Mouse (Mus musculus): Measurements from ENCODE around the gene Gpkow.
"Not testable (repeated sequence)": the region's sequence is repeated elsewhere in the genome, so short reads cannot be mapped to it uniquely, and the experiment has no call there.

Gene Gpkow

GRCm38 (mm10) chrX:7743470-7743869 lies 46.5 kb downstream of the Gpkow start:
- no peak for DNase-seq (ENCODE audit: extremely low read depth, low read depth, low spot score)

GRCm38 (mm10) chrX:7744940-7745339 lies 48.0 kb downstream of the Gpkow start:
- no peak for DNase-seq (ENCODE audit: extremely low read depth, low read depth, low spot score)

GRCm38 (mm10) chrX:7745429-7745828 lies 48.5 kb downstream of the Gpkow start:
- DNase-seq (ENCODE audit: extremely low read depth, low read depth, low spot score), result no peak

DNA sequence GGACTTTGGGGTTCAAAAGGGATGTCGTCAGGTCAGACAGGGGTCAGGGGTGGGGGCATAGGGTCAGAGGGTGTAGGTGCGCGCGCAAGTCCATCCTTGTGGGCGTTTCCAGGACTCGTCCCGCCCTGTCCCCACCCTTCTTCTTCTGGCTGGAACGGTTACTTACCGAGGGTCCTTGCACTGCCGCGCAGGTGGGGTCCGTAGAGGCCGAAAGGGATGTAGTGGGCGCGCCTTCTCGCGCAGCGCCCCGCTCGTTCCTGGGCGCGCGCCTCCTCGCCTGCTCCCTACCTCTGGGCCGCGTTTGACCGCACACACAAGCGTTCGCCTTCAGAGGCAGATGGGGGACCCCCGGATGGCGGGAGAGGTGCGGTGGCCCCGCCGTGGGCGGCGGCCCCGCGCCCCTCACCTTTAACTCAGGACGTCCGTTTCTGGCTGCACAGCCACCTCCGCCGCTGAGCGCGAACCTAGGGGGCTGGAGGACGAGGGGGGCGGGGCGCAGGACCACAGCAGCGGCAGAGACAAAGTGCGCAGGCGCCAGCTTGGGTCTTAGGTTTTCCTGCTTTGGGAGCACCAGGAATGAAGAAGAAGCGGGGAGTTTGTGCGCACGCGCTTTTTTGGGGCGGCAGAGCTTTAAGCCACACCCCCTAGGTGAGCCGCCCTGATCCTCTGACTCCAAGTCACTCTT lies 53.6 kb downstream of the Gpkow start, which contains the start of gene Ccdc120:
Gene Ccdc120 (minus strand): TSS at position 474 of the 685 bp plus-strand sequence.
- no peak for DNase-seq (ENCODE audit: extremely low read depth, low read depth, low spot score)

GRCm38 (mm10) chrX:7753627-7754026 lies 56.7 kb downstream of the Gpkow start:
- DNase-seq (ENCODE audit: extremely low read depth, low read depth, low spot score), result not testable (repeated sequence)

All from fat pad, adult 2 months (tissue).